Comparison of ENCODE assay signal across 12 mouse cellular contexts in genomic region chr3:88057030-88057429, GRCm38 (mm10). TPM values are rescaled to one million over a fixed set of nuclear protein-coding genes. Genes with fewer than 3 reads are reported as not detected.
DNase-seq lines count a peak whose midpoint lies in the region; ATAC-seq and TF ChIP-seq lines count a peak whose summit lies in the region.
"Had no signal": no experiment of that assay in that cellular context is flagged by ENCODE, and none has a peak within 500 bp of the region (broad histone marks: within the 10 kb centered on the region; RNA-seq: fewer than 3 reads in every experiment).

No protein-coding gene starts in this region.

- no peaks in the 10 kb centered on the region for H3K9me3 ChIP-seq in heart, postnatal 0 days (replicated peaks; ENCODE audit: control insufficient read depth, low read length)
- H3K9me3 ChIP-seq in embryonic facial prominence, embryonic 13.5 days = no peaks in the 10 kb centered on the region
- no peaks in the 10 kb centered on the region for H3K9me3 ChIP-seq in intestine, embryonic 16.5 days (ENCODE audit: control insufficient read depth, low read length)
- no peaks in the 10 kb centered on the region for H3K9me3 ChIP-seq in midbrain, embryonic 16.5 days (replicated peaks; ENCODE audit: control insufficient read depth, low read length, poor library complexity, severe bottlenecking)

- no peak overlapping the region for H3K4me3 ChIP-seq in heart, postnatal 0 days (ENCODE audit: low read depth, low read length)
- peak overlapping the region; percentile 90 for H3K4me3 ChIP-seq in embryonic facial prominence, embryonic 13.5 days
- H3K4me3 ChIP-seq in intestine, embryonic 16.5 days (ENCODE audit: low read length) = no peak overlapping the region
- peak overlapping the region; percentile 89; the same call in 1 of the 2 replicates for H3K4me3 ChIP-seq in midbrain, embryonic 16.5 days (ENCODE audit: low read depth, low read length)

- 84% methylated on average over 6 of the region's 6 CpGs for WGBS in heart, postnatal 0 days
- WGBS in embryonic facial prominence, embryonic 13.5 days = 82% methylated on average over 6 of the region's 6 CpGs
- 84% methylated on average over 6 of the region's 6 CpGs for WGBS in intestine, embryonic 16.5 days
- 83% methylated on average over 6 of the region's 6 CpGs for WGBS in midbrain, embryonic 16.5 days

- H3K9ac ChIP-seq in heart, postnatal 0 days (replicated peaks; ENCODE audit: low read depth, low read length) = peak overlapping the region; percentile 87; the same call in 1 of the 2 replicates
- H3K9ac ChIP-seq in embryonic facial prominence, embryonic 13.5 days = peak overlapping the region; percentile 91
- H3K9ac ChIP-seq in intestine, embryonic 16.5 days (ENCODE audit: low read depth, low read length) = peak overlapping the region; percentile 87; the same call in 1 of the 2 replicates
- peak overlapping the region; percentile 92; the same call in 1 of the 2 replicates for H3K9ac ChIP-seq in midbrain, embryonic 16.5 days (ENCODE audit: low read depth, low read length)

- TF ChIP-seq CTCF in heart, postnatal 0 days (IDR thresholded peaks at IDR 0.05; ENCODE audit: low read depth) = no peak

- no peak for TF ChIP-seq EP300 in heart, postnatal 0 days (IDR thresholded peaks at IDR 0.05; ENCODE audit: low read depth)

- peaks cover 9% of the 10 kb centered on the region for H3K4me1 ChIP-seq in heart, postnatal 0 days (ENCODE audit: control insufficient read depth, insufficient read depth)
- peaks cover 11% of the 10 kb centered on the region for H3K4me1 ChIP-seq in embryonic facial prominence, embryonic 13.5 days
- H3K4me1 ChIP-seq in intestine, embryonic 16.5 days (ENCODE audit: control insufficient read depth, insufficient read depth, low read length) = peaks cover 9% of the 10 kb centered on the region
- H3K4me1 ChIP-seq in midbrain, embryonic 16.5 days (ENCODE audit: control insufficient read depth, insufficient read depth, low read length) = peaks cover 12% of the 10 kb centered on the region

- no peak for DNase-seq in heart, postnatal 0 days (ENCODE audit: low spot score)
- DNase-seq in heart, adult 8-10 months (ENCODE audit: low spot score) = no peak
- no peak for DNase-seq in urinary bladder, postnatal 36 days (ENCODE audit: low spot score in 2 of 2)
- DNase-seq in spleen, postnatal 10 days (ENCODE audit: low spot score in 2 of 2) = no peak
- no peak for DNase-seq in spleen, postnatal 36 days (ENCODE audit: low spot score in 2 of 2)
- DNase-seq: lung, postnatal 14 days; right cerebral cortex, postnatal 25 days had no signal

- H3K27me3 ChIP-seq in heart, postnatal 0 days (ENCODE audit: control insufficient read depth, insufficient read depth, low read length) = no peaks in the 10 kb centered on the region
- no peaks in the 10 kb centered on the region for H3K27me3 ChIP-seq in embryonic facial prominence, embryonic 13.5 days
- no peaks in the 10 kb centered on the region for H3K27me3 ChIP-seq in intestine, embryonic 16.5 days (replicated peaks; ENCODE audit: control insufficient read depth, insufficient read depth, low read length)
- H3K27me3 ChIP-seq in midbrain, embryonic 16.5 days (ENCODE audit: control insufficient read depth, insufficient read depth, low read depth, low read length) = no peaks in the 10 kb centered on the region

- no peak for ATAC-seq in heart, postnatal 0 days (ENCODE audit: insufficient read depth, low read depth)
- ATAC-seq in embryonic facial prominence, embryonic 13.5 days (ENCODE audit: insufficient number of reproducible peaks, insufficient read depth, low FRiP score, low TSS enrichment, low read depth) = no peak
- no peak for ATAC-seq in intestine, embryonic 16.5 days
- no peak for ATAC-seq in midbrain, embryonic 16.5 days

- H3K4me2 ChIP-seq in heart, postnatal 0 days (ENCODE audit: low read depth, low read length) = 0 out of 2 replicates have a peak overlapping the region, but pooled peaks have one; percentile 98
- peak overlapping the region; percentile 89 for H3K4me2 ChIP-seq in embryonic facial prominence, embryonic 13.5 days
- 0 out of 2 replicates have a peak overlapping the region, but pooled peaks have one; percentile 81 for H3K4me2 ChIP-seq in intestine, embryonic 16.5 days (ENCODE audit: low read depth, low read length)
- peak overlapping the region; percentile 73 for H3K4me2 ChIP-seq in midbrain, embryonic 16.5 days (ENCODE audit: low read length)

- no peak overlapping the region for H3K27ac ChIP-seq in heart, postnatal 0 days (ENCODE audit: low read depth)
- H3K27ac ChIP-seq in embryonic facial prominence, embryonic 13.5 days = no peak overlapping the region
- H3K27ac ChIP-seq in intestine, embryonic 16.5 days (ENCODE audit: low read length) = no peak overlapping the region
- H3K27ac ChIP-seq in midbrain, embryonic 16.5 days (ENCODE audit: low read length) = no peak overlapping the region

- peaks cover 34% of the 10 kb centered on the region for H3K36me3 ChIP-seq in heart, postnatal 0 days (replicated peaks; ENCODE audit: control insufficient read depth, insufficient read depth, low read length)
- peaks cover 50% of the 10 kb centered on the region for H3K36me3 ChIP-seq in embryonic facial prominence, embryonic 13.5 days
- H3K36me3 ChIP-seq in intestine, embryonic 16.5 days (ENCODE audit: control insufficient read depth, insufficient read depth, low read length) = peaks cover 18% of the 10 kb centered on the region; the same call in 1 of the 2 replicates
- peaks cover 19% of the 10 kb centered on the region for H3K36me3 ChIP-seq in midbrain, embryonic 16.5 days (ENCODE audit: control insufficient read depth, insufficient read depth, low read length)

RNA-seq across cellular contexts. Expression of gene Naxe, which starts 1.3 kb away (rescaled TPM):
- total RNA-seq in heart, postnatal 0 days (2014; rRNA removed; ENCODE audit: low replicate concordance) = 119 and 133 TPM in 2 replicates
- 151 and 159 TPM in 2 replicates for polyA plus RNA-seq in heart, postnatal 0 days (2015; fragmentation: Nextera tagmentation; extraction: Ambion mirVana)
- 100 to 1,000 TPM in 1 of 4 experiments, 10 to 100 TPM in 3; 94.4 to 103 (median 96.3) TPM for total RNA-seq in heart, adult 8-10 months (2022)
- 208 and 210 TPM in 2 replicates for polyA plus RNA-seq in embryonic facial prominence, embryonic 13.5 days (2015; fragmentation: Nextera tagmentation; extraction: Ambion mirVana)
- polyA plus RNA-seq in intestine, embryonic 16.5 days (2015; fragmentation: Nextera tagmentation; extraction: Ambion mirVana) = 170 and 178 TPM in 2 replicates
- polyA plus RNA-seq in midbrain, embryonic 16.5 days (2015; fragmentation: Nextera tagmentation; extraction: Ambion mirVana) = 148 and 166 TPM in 2 replicates

RNA-seq across cellular contexts. Expression of gene Gpatch4, which starts 14.1 kb away (rescaled TPM):
- 1.2 and 3.4 TPM in 2 replicates for total RNA-seq in heart, postnatal 0 days (2014; rRNA removed; ENCODE audit: low replicate concordance)
- polyA plus RNA-seq in heart, postnatal 0 days (2015; fragmentation: Nextera tagmentation; extraction: Ambion mirVana) = 10.9 and 11.6 TPM in 2 replicates
- total RNA-seq in heart, adult 8-10 months (2022) = 10 to 100 TPM in 3 of 4 experiments, 1 to 10 TPM in 1; 9.8 to 11.7 (median 10.8) TPM
- 34.0 and 38.5 TPM in 2 replicates for polyA plus RNA-seq in embryonic facial prominence, embryonic 13.5 days (2015; fragmentation: Nextera tagmentation; extraction: Ambion mirVana)
- 30.4 and 38.3 TPM in 2 replicates for polyA plus RNA-seq in intestine, embryonic 16.5 days (2015; fragmentation: Nextera tagmentation; extraction: Ambion mirVana)
- 30.4 and 35.9 TPM in 2 replicates for polyA plus RNA-seq in midbrain, embryonic 16.5 days (2015; fragmentation: Nextera tagmentation; extraction: Ambion mirVana)

RNA-seq across cellular contexts. Expression of gene Ttc24, which starts 21.1 kb away (rescaled TPM):
- not detected in 2 replicates for total RNA-seq in heart, postnatal 0 days (2014; rRNA removed; ENCODE audit: low replicate concordance)
- not detected in 2 replicates for polyA plus RNA-seq in heart, postnatal 0 days (2015; fragmentation: Nextera tagmentation; extraction: Ambion mirVana)
- not detected for total RNA-seq in heart, adult 8-10 months (2022)
- polyA plus RNA-seq in embryonic facial prominence, embryonic 13.5 days (2015; fragmentation: Nextera tagmentation; extraction: Ambion mirVana) = 0.11 and 0.19 TPM in 2 replicates
- polyA plus RNA-seq in intestine, embryonic 16.5 days (2015; fragmentation: Nextera tagmentation; extraction: Ambion mirVana) = not detected in 2 replicates
- polyA plus RNA-seq in midbrain, embryonic 16.5 days (2015; fragmentation: Nextera tagmentation; extraction: Ambion mirVana) = not detected in 2 replicates
- total RNA-seq: hematopoietic stem cell, adult 5-6 weeks had no signal

RNA-seq across cellular contexts. Expression of gene Iqgap3, which starts 24.7 kb away (rescaled TPM):
- 35.3 and 68.3 TPM in 2 replicates for total RNA-seq in heart, postnatal 0 days (2014; rRNA removed; ENCODE audit: low replicate concordance)
- polyA plus RNA-seq in heart, postnatal 0 days (2015; fragmentation: Nextera tagmentation; extraction: Ambion mirVana) = 5.4 and 6.8 TPM in 2 replicates
- under 1 TPM; 0.22 to 0.80 (median 0.45) TPM for total RNA-seq in heart, adult 8-10 months (2022)
- polyA plus RNA-seq in embryonic facial prominence, embryonic 13.5 days (2015; fragmentation: Nextera tagmentation; extraction: Ambion mirVana) = 20.1 and 22.8 TPM in 2 replicates
- polyA plus RNA-seq in intestine, embryonic 16.5 days (2015; fragmentation: Nextera tagmentation; extraction: Ambion mirVana) = 14.3 and 14.5 TPM in 2 replicates
- polyA plus RNA-seq in midbrain, embryonic 16.5 days (2015; fragmentation: Nextera tagmentation; extraction: Ambion mirVana) = 1.8 and 2.3 TPM in 2 replicates

RNA-seq across cellular contexts. Expression of gene Hapln2, which starts 29.6 kb away (rescaled TPM):
- not detected in 2 replicates for total RNA-seq in heart, postnatal 0 days (2014; rRNA removed; ENCODE audit: low replicate concordance)
- 0.10 and 0.15 TPM in 2 replicates for polyA plus RNA-seq in heart, postnatal 0 days (2015; fragmentation: Nextera tagmentation; extraction: Ambion mirVana)
- not detected for total RNA-seq in heart, adult 8-10 months (2022)
- polyA plus RNA-seq in embryonic facial prominence, embryonic 13.5 days (2015; fragmentation: Nextera tagmentation; extraction: Ambion mirVana) = 0.15 TPM in 1 of 2 replicates, not detected in the other
- polyA plus RNA-seq in intestine, embryonic 16.5 days (2015; fragmentation: Nextera tagmentation; extraction: Ambion mirVana) = not detected in 2 replicates
- 0.37 and 0.74 TPM in 2 replicates for polyA plus RNA-seq in midbrain, embryonic 16.5 days (2015; fragmentation: Nextera tagmentation; extraction: Ambion mirVana)
- total RNA-seq: hematopoietic stem cell, adult 5-6 weeks had no signal
- polyA plus RNA-seq: embryonic facial prominence, embryonic 11.5 days had no signal

Comparison
In these comparisons a context has a peak if more than half of its experiments do, and no peak if none do; other contexts are left out.
1. H3K4me3 ChIP-seq: peak in embryonic facial prominence, embryonic 13.5 days (single experiment) and midbrain, embryonic 16.5 days (single experiment); none in heart, postnatal 0 days (single experiment) and intestine, embryonic 16.5 days (single experiment).
2. Peak in every context shown above with its lines, with median percentiles within 50 percentile points of each other: H3K4me2 ChIP-seq and H3K9ac ChIP-seq.